Mouse (Mus musculus): ENCODE results near the gene Atp13a3. TPM values are rescaled to one million over a fixed set of nuclear protein-coding genes. Genes with fewer than 3 reads are reported as not detected.

Atp13a3 gene
- polyA plus RNA-seq, 1 experiment from 2014 or later: 13.3 TPM

GRCm38 (mm10) chr16:30428753-30429260, 23.0 kb upstream of the Atp13a3 start:
- no peak for DNase-seq (ENCODE audit: low spot score)
- H3K36me3 ChIP-seq (replicated peaks; ENCODE audit: control insufficient read depth, insufficient read depth, low read depth, low read length): no peaks in the 10 kb centered on the region
- H3K27me3 ChIP-seq (ENCODE audit: control insufficient read depth, insufficient read depth, low read length): no peaks in the 10 kb centered on the region
- H3K4me2 ChIP-seq (ENCODE audit: low read depth, low read length): no peak overlapping the region
- H3K27ac ChIP-seq (replicated peaks; ENCODE audit: low read depth, low read length): no peak overlapping the region
- ATAC-seq (replicated peaks; ENCODE audit: insufficient number of reproducible peaks, low FRiP score, low TSS enrichment, low read depth): no peak
- WGBS: 75% methylated on average over 4 of the region's 4 CpGs
- H3K4me1 ChIP-seq (ENCODE audit: control insufficient read depth, insufficient read depth, low read length): no peaks in the 10 kb centered on the region
- no peak overlapping the region for H3K4me3 ChIP-seq (ENCODE audit: low read depth, low read length)
- no peak overlapping the region for H3K9ac ChIP-seq (replicated peaks; ENCODE audit: low read length)
- H3K9me3 ChIP-seq (replicated peaks; ENCODE audit: control insufficient read depth, low read length): no peaks in the 10 kb centered on the region

GRCm38 (mm10) chr16:30427466-30427865, 21.7 kb upstream of the Atp13a3 start:
- Histone ChIP-seq H3K27ac (replicated peaks; ENCODE audit: low read depth, low read length) (no peak overlapping the region), H3K4me3 (ENCODE audit: low read depth, low read length) (no peak overlapping the region), H3K9me3 (replicated peaks; ENCODE audit: control insufficient read depth, low read length) (no peaks in the 10 kb centered on the region), H3K4me1 (ENCODE audit: control insufficient read depth, insufficient read depth, low read length) (no peaks in the 10 kb centered on the region), H3K27me3 (ENCODE audit: control insufficient read depth, insufficient read depth, low read length) (no peaks in the 10 kb centered on the region), H3K36me3 (replicated peaks; ENCODE audit: control insufficient read depth, insufficient read depth, low read depth, low read length) (no peaks in the 10 kb centered on the region), H3K9ac (replicated peaks; ENCODE audit: low read length) (no peak overlapping the region), H3K4me2 (ENCODE audit: low read depth, low read length) (no peak overlapping the region)
- WGBS: 83% methylated on average over 4 of the region's 4 CpGs
- no peak for DNase-seq (ENCODE audit: low spot score)
- ATAC-seq (replicated peaks; ENCODE audit: insufficient number of reproducible peaks, low FRiP score, low TSS enrichment, low read depth): no peak

- Histone ChIP-seq H3K36me3 (replicated peaks; ENCODE audit: control insufficient read depth, insufficient read depth, low read depth, low read length) (no peaks in the 10 kb centered on the region), H3K9ac (replicated peaks; ENCODE audit: low read length) (no peak overlapping the region), H3K4me3 (ENCODE audit: low read depth, low read length) (no peak overlapping the region), H3K4me2 (ENCODE audit: low read depth, low read length) (no peak overlapping the region), H3K27me3 (ENCODE audit: control insufficient read depth, insufficient read depth, low read length) (no peaks in the 10 kb centered on the region), H3K27ac (replicated peaks; ENCODE audit: low read depth, low read length) (no peak overlapping the region), H3K9me3 (replicated peaks; ENCODE audit: control insufficient read depth, low read length) (no peaks in the 10 kb centered on the region), H3K4me1 (ENCODE audit: control insufficient read depth, insufficient read depth, low read length) (no peaks in the 10 kb centered on the region)
- ATAC-seq (replicated peaks; ENCODE audit: insufficient number of reproducible peaks, low FRiP score, low TSS enrichment, low read depth): no peak
- 82% methylated on average over 5 of the region's 5 CpGs for WGBS
- no peak for DNase-seq (ENCODE audit: low spot score)
Measured at GRCm38 (mm10) chr16:30427003-30427402, 21.2 kb upstream of the Atp13a3 start.

- Histone ChIP-seq H3K36me3 (replicated peaks; ENCODE audit: control insufficient read depth, insufficient read depth, low read depth, low read length) (no peaks in the 10 kb centered on the region), H3K4me3 (ENCODE audit: low read depth, low read length) (no peak overlapping the region), H3K9ac (replicated peaks; ENCODE audit: low read length) (no peak overlapping the region), H3K4me1 (ENCODE audit: control insufficient read depth, insufficient read depth, low read length) (no peaks in the 10 kb centered on the region), H3K27ac (replicated peaks; ENCODE audit: low read depth, low read length) (no peak overlapping the region), H3K4me2 (ENCODE audit: low read depth, low read length) (no peak overlapping the region), H3K27me3 (ENCODE audit: control insufficient read depth, insufficient read depth, low read length) (no peaks in the 10 kb centered on the region), H3K9me3 (replicated peaks; ENCODE audit: control insufficient read depth, low read length) (no peaks in the 10 kb centered on the region)
- no peak for DNase-seq (ENCODE audit: low spot score)
- 75% methylated on average over 1 of the region's 1 CpGs for WGBS
- no peak for ATAC-seq (replicated peaks; ENCODE audit: insufficient number of reproducible peaks, low FRiP score, low TSS enrichment, low read depth)
Measured at GRCm38 (mm10) chr16:30425980-30426379, 20.2 kb upstream of the Atp13a3 start.

GRCm38 (mm10) chr16:30424053-30424452, 18.3 kb upstream of the Atp13a3 start:
- H3K4me2 ChIP-seq (ENCODE audit: low read depth, low read length): no peak overlapping the region
- H3K9me3 ChIP-seq (replicated peaks; ENCODE audit: control insufficient read depth, low read length): no peaks in the 10 kb centered on the region
- H3K4me3 ChIP-seq (ENCODE audit: low read depth, low read length): no peak overlapping the region
- DNase-seq (ENCODE audit: low spot score) (no peak), ATAC-seq (replicated peaks; ENCODE audit: insufficient number of reproducible peaks, low FRiP score, low TSS enrichment, low read depth) (no peak)
- H3K4me1 ChIP-seq (ENCODE audit: control insufficient read depth, insufficient read depth, low read length): no peaks in the 10 kb centered on the region
- no peaks in the 10 kb centered on the region for H3K36me3 ChIP-seq (replicated peaks; ENCODE audit: control insufficient read depth, insufficient read depth, low read depth, low read length)
- no peak overlapping the region for H3K27ac ChIP-seq (replicated peaks; ENCODE audit: low read depth, low read length)
- no peak overlapping the region for H3K9ac ChIP-seq (replicated peaks; ENCODE audit: low read length)
- no peaks in the 10 kb centered on the region for H3K27me3 ChIP-seq (ENCODE audit: control insufficient read depth, insufficient read depth, low read length)
- 82% methylated on average over 5 of the region's 5 CpGs for WGBS

GRCm38 (mm10) chr16:30416707-30417106, 10.9 kb upstream of the Atp13a3 start:
- ATAC-seq (replicated peaks; ENCODE audit: insufficient number of reproducible peaks, low FRiP score, low TSS enrichment, low read depth) (no peak), DNase-seq (ENCODE audit: low spot score) (no peak)
- Histone ChIP-seq H3K27ac (replicated peaks; ENCODE audit: low read depth, low read length) (no peak overlapping the region), H3K4me3 (ENCODE audit: low read depth, low read length) (no peak overlapping the region), H3K36me3 (replicated peaks; ENCODE audit: control insufficient read depth, insufficient read depth, low read depth, low read length) (no peaks in the 10 kb centered on the region), H3K4me2 (ENCODE audit: low read depth, low read length) (no peak overlapping the region), H3K4me1 (ENCODE audit: control insufficient read depth, insufficient read depth, low read length) (no peaks in the 10 kb centered on the region), H3K27me3 (ENCODE audit: control insufficient read depth, insufficient read depth, low read length) (no peaks in the 10 kb centered on the region), H3K9ac (replicated peaks; ENCODE audit: low read length) (no peak overlapping the region), H3K9me3 (replicated peaks; ENCODE audit: control insufficient read depth, low read length) (no peaks in the 10 kb centered on the region)
- 84% methylated on average over 2 of the region's 2 CpGs for WGBS

GRCm38 (mm10) chr16:30416284-30416683, 10.5 kb upstream of the Atp13a3 start:
- WGBS: 82% methylated on average over 5 of the region's 5 CpGs
- H3K27ac ChIP-seq (replicated peaks; ENCODE audit: low read depth, low read length): no peak overlapping the region
- DNase-seq (ENCODE audit: low spot score): no peak
- no peaks in the 10 kb centered on the region for H3K9me3 ChIP-seq (replicated peaks; ENCODE audit: control insufficient read depth, low read length)
- no peak overlapping the region for H3K4me3 ChIP-seq (ENCODE audit: low read depth, low read length)
- no peak overlapping the region for H3K4me2 ChIP-seq (ENCODE audit: low read depth, low read length)
- H3K36me3 ChIP-seq (replicated peaks; ENCODE audit: control insufficient read depth, insufficient read depth, low read depth, low read length): no peaks in the 10 kb centered on the region
- H3K27me3 ChIP-seq (ENCODE audit: control insufficient read depth, insufficient read depth, low read length): no peaks in the 10 kb centered on the region
- no peak for ATAC-seq (replicated peaks; ENCODE audit: insufficient number of reproducible peaks, low FRiP score, low TSS enrichment, low read depth)
- no peaks in the 10 kb centered on the region for H3K4me1 ChIP-seq (ENCODE audit: control insufficient read depth, insufficient read depth, low read length)
- H3K9ac ChIP-seq (replicated peaks; ENCODE audit: low read length): no peak overlapping the region

GRCm38 (mm10) chr16:30412680-30413079, 6.9 kb upstream of the Atp13a3 start:
- Histone ChIP-seq H3K27ac (replicated peaks; ENCODE audit: low read depth, low read length) (no peak overlapping the region), H3K9me3 (replicated peaks; ENCODE audit: control insufficient read depth, low read length) (no peaks in the 10 kb centered on the region), H3K9ac (replicated peaks; ENCODE audit: low read length) (no peak overlapping the region), H3K36me3 (replicated peaks; ENCODE audit: control insufficient read depth, insufficient read depth, low read depth, low read length) (no peaks in the 10 kb centered on the region), H3K4me2 (ENCODE audit: low read depth, low read length) (no peak overlapping the region), H3K4me1 (ENCODE audit: control insufficient read depth, insufficient read depth, low read length) (no peaks in the 10 kb centered on the region), H3K27me3 (ENCODE audit: control insufficient read depth, insufficient read depth, low read length) (no peaks in the 10 kb centered on the region), H3K4me3 (ENCODE audit: low read depth, low read length) (no peak overlapping the region)
- WGBS: 69% methylated on average over 3 of the region's 3 CpGs
- no peak for ATAC-seq (replicated peaks; ENCODE audit: insufficient number of reproducible peaks, low FRiP score, low TSS enrichment, low read depth)
- no peak for DNase-seq (ENCODE audit: low spot score)
